Mouse (Mus musculus) ovary, postnatal 36 days (tissue): ENCODE measurements at regions not wholly inside any gene's neighbourhood (a gene's known extent, or its start where the extent isn't known, plus 50 kb on each side); places are given as distances from the start of the nearest gene placed in this dataset.
"Not testable (repeated sequence)": the region's sequence is repeated elsewhere in the genome, so short reads cannot be mapped to it uniquely, and the experiment has no call there.

Experiments used
- DNase-seq: peaks from one replicate; pipeline ENCODE4 v3.0.0; 2022; ENCODE audit warnings: low spot score, mixed read lengths

GRCm38 (mm10) chr1:101901601-101902000 is 2129.0 kb downstream of the Cntnap5b start:
- not testable (repeated sequence) for DNase-seq

- DNase-seq: peak; percentile 10
Measured at GRCm38 (mm10) chr1:101902154-101902825, 2129.7 kb downstream of the Cntnap5b start.

- not testable (repeated sequence) for DNase-seq
Measured at GRCm38 (mm10) chr1:101902826-101903210, 2130.3 kb downstream of the Cntnap5b start.

GRCm38 (mm10) chr1:101916991-101917390 is 2144.4 kb downstream of the Cntnap5b start:
- DNase-seq: not testable (repeated sequence)

GRCm38 (mm10) chr1:101918872-101919271 is 2146.3 kb downstream of the Cntnap5b start:
- DNase-seq: no peak

- no peak for DNase-seq
Measured at GRCm38 (mm10) chr1:101941107-101941506, 2168.5 kb downstream of the Cntnap5b start.
